Mouse (Mus musculus) liver, adult 2 months (tissue): ENCODE results near the gene Tomm22.
A peak's percentile ranks its signal among the peaks of the same experiment; 100 is the strongest.

Experiments used
- CTCF ChIP-seq: fragments of 200-500 bp; IDR thresholded peaks from 2 replicates; pipeline ENCODE4 v1.5.1; 2011; ENCODE audit warnings: low read depth, low read length, control low read depth
- POLR2A ChIP-seq: fragments of 200-500 bp; IDR thresholded peaks from 2 replicates; pipeline ENCODE4 v1.6.1; 2011; ENCODE audit warnings: low read length, control low read depth; ENCODE audit not compliant: insufficient read depth; ENCODE audit errors: extremely low read depth

- no peak for TF ChIP-seq POLR2A
- peak; percentile 62; the same call in 1 of the 2 replicates for TF ChIP-seq CTCF
These were observed 20.1 kb upstream of the Tomm22 start for GRCm38 (mm10) chr15:79650569-79650968.
